Mouse (Mus musculus) heart, embryonic 16.5 days (tissue): ENCODE data around the gene Plk2. TPM values are rescaled to one million over a fixed set of nuclear protein-coding genes. Genes with fewer than 3 reads are reported as not detected.
"Not testable (repeated sequence)": the region's sequence is repeated elsewhere in the genome, so short reads cannot be mapped to it uniquely, and the experiment has no call there.

ENCODE experiments used
- ATAC-seq: fragments of 200-750 bp; cut with Nextera tagmentation; replicated peaks from 2 replicates; pipeline ENCODE4 v1.8.0; 2017; ENCODE audit warnings: moderate number of reproducible peaks; ENCODE audit not compliant: insufficient read depth, low FRiP score; ENCODE audit errors: extremely low read depth
- H3K27ac ChIP-seq: fragments of 300-500 bp; sonication (generic); 2 replicates; pipeline ENCODE4 v1.5.1; 2014; ENCODE audit warnings: mild to moderate bottlenecking, low read length, control low read depth, moderate library complexity
- H3K27me3 ChIP-seq: fragments of 300-500 bp; sonication (generic); 2 replicates; pipeline ENCODE4 v1.6.1; 2014; ENCODE audit warnings: low read length, mixed read lengths; ENCODE audit not compliant: control insufficient read depth, insufficient read depth
- H3K36me3 ChIP-seq: fragments of 300-500 bp; sonication (generic); 2 replicates; pipeline ENCODE4 v1.6.1; 2014; ENCODE audit not compliant: control insufficient read depth, insufficient read depth
- H3K4me1 ChIP-seq: fragments of 300-500 bp; sonication (generic); 2 replicates; pipeline ENCODE4 v1.6.1; 2014; ENCODE audit warnings: low read length, mixed read lengths; ENCODE audit not compliant: control insufficient read depth, insufficient read depth
- H3K4me2 ChIP-seq: fragments of 300-500 bp; sonication (generic); 2 replicates; pipeline ENCODE4 v1.6.1; 2014; ENCODE audit warnings: low read depth, mild to moderate bottlenecking, control low read depth, low read length
- H3K4me3 ChIP-seq: fragments of 300-500 bp; sonication (generic); 2 replicates; pipeline ENCODE4 v1.5.1; 2014; ENCODE audit warnings: mild to moderate bottlenecking, control low read depth, low read length
- H3K9ac ChIP-seq: fragments of 300-500 bp; sonication (generic); 2 replicates; pipeline ENCODE4 v1.6.1; 2014; ENCODE audit warnings: low read length, control low read depth
- H3K9me3 ChIP-seq: fragments of 300-500 bp; sonication (generic); replicated peaks from 2 replicates; pipeline ENCODE4 v1.6.1; 2016; ENCODE audit warnings: low read length; ENCODE audit not compliant: control insufficient read depth
- WGBS: fragments of 180-500 bp; shearing (Covaris S2); extraction: QIAGEN DNeasy Blood & Tissue Kit; methylation state at CpG from one replicate; pipeline ENCODE4 v1.1.7; 2014; 5-methylcytosine and 5-hydroxymethylcytosine counted together
- polyA plus RNA-seq: library from polyadenylated mRNA; unstranded; fragments of >200 nt; fragmentation: Nextera tagmentation; extraction: Ambion mirVana; gene quantifications from 2 replicates; pipeline ENCODE4 v1.2.1, GENCODE M21; 2015

The Plk2 gene
- polyA plus RNA-seq: 88.5 and 99.1 TPM in 2 replicates

GRCm38 (mm10) chr13:110394291-110395178 is at the start of gene Plk2:
Gene Plk2, plus strand, starts transcription at chr13:110395046.
- WGBS: under 1% methylated on average over 71 of the region's 71 CpGs
- H3K9ac ChIP-seq: peak within 1 kb of the TSS; percentile 96
- H3K9me3 ChIP-seq: peaks cover 2% of the 10 kb centered on the region; the same call in 1 of the 2 replicates
- peaks cover 14% of the 10 kb centered on the region for H3K4me1 ChIP-seq
- peak within 1 kb of the TSS; percentile 70 for H3K4me2 ChIP-seq
- H3K36me3 ChIP-seq: peaks cover 20% of the 10 kb centered on the region
- H3K27ac ChIP-seq: peak within 1 kb of the TSS; percentile 89
- H3K27me3 ChIP-seq: no peaks in the 10 kb centered on the region
- ATAC-seq: peak; percentile 95
- peak within 1 kb of the TSS; percentile 77 for H3K4me3 ChIP-seq

- H3K9ac ChIP-seq: no peak overlapping the region
- H3K36me3 ChIP-seq: no peaks in the 10 kb centered on the region
- no peak overlapping the region for H3K4me3 ChIP-seq
- H3K9me3 ChIP-seq: no peaks in the 10 kb centered on the region
- ATAC-seq: no peak
- WGBS: 56% methylated on average over 7 of the region's 7 CpGs
- H3K4me2 ChIP-seq: no peak overlapping the region
- no peak overlapping the region for H3K27ac ChIP-seq
- no peaks in the 10 kb centered on the region for H3K27me3 ChIP-seq
- no peaks in the 10 kb centered on the region for H3K4me1 ChIP-seq
Measured at GRCm38 (mm10) chr13:110346707-110347106, 48.1 kb upstream of the Plk2 start.

GRCm38 (mm10) chr13:110351051-110351450 is 43.8 kb upstream of the Plk2 start:
- no peak overlapping the region for H3K27ac ChIP-seq
- no peak overlapping the region for H3K4me3 ChIP-seq
- H3K27me3 ChIP-seq: no peaks in the 10 kb centered on the region
- H3K9me3 ChIP-seq: no peaks in the 10 kb centered on the region
- ATAC-seq: no peak
- H3K4me1 ChIP-seq: no peaks in the 10 kb centered on the region
- WGBS: 77% methylated on average over 6 of the region's 6 CpGs
- H3K36me3 ChIP-seq: no peaks in the 10 kb centered on the region
- H3K9ac ChIP-seq: no peak overlapping the region
- no peak overlapping the region for H3K4me2 ChIP-seq

GRCm38 (mm10) chr13:110356941-110357340 is 37.9 kb upstream of the Plk2 start, which contains the start of gene Gapt:
Gene Gapt, minus strand, starts transcription at chr13:110357199.
- Histone ChIP-seq H3K4me3 (no peak within 1 kb of the TSS), H3K9ac (no peak within 1 kb of the TSS), H3K9me3 (no peaks in the 10 kb centered on the region), H3K4me2 (no peak within 1 kb of the TSS), H3K4me1 (no peaks in the 10 kb centered on the region), H3K27ac (no peak within 1 kb of the TSS), H3K27me3 (no peaks in the 10 kb centered on the region), H3K36me3 (no peaks in the 10 kb centered on the region)
- no peak for ATAC-seq
- WGBS: 74% methylated on average over 2 of the region's 2 CpGs

GRCm38 (mm10) chr13:110363722-110364121 is 31.1 kb upstream of the Plk2 start:
- Histone ChIP-seq H3K27ac (no peak overlapping the region), H3K9me3 (no peaks in the 10 kb centered on the region), H3K9ac (no peak overlapping the region), H3K4me1 (no peaks in the 10 kb centered on the region), H3K27me3 (no peaks in the 10 kb centered on the region), H3K4me3 (no peak overlapping the region), H3K36me3 (no peaks in the 10 kb centered on the region), H3K4me2 (no peak overlapping the region)
- ATAC-seq: no peak
- 64% methylated on average over 6 of the region's 6 CpGs for WGBS

- H3K4me2 ChIP-seq: no peak overlapping the region
- H3K27ac ChIP-seq: no peak overlapping the region
- H3K9ac ChIP-seq: no peak overlapping the region
- H3K36me3 ChIP-seq: no peaks in the 10 kb centered on the region
- H3K9me3 ChIP-seq: peaks cover under 1% of the 10 kb centered on the region; the same call in 1 of the 2 replicates
- no peak for ATAC-seq
- no peak overlapping the region for H3K4me3 ChIP-seq
- WGBS: 83% methylated on average over 3 of the region's 3 CpGs
- H3K4me1 ChIP-seq: no peaks in the 10 kb centered on the region
- no peaks in the 10 kb centered on the region for H3K27me3 ChIP-seq
Measured at GRCm38 (mm10) chr13:110366477-110366876, 28.4 kb upstream of the Plk2 start.

GRCm38 (mm10) chr13:110367961-110368555 is 26.8 kb upstream of the Plk2 start:
- no peaks in the 10 kb centered on the region for H3K4me1 ChIP-seq
- H3K27me3 ChIP-seq: no peaks in the 10 kb centered on the region
- H3K27ac ChIP-seq: no peak overlapping the region
- no peaks in the 10 kb centered on the region for H3K36me3 ChIP-seq
- no peak overlapping the region for H3K4me3 ChIP-seq
- WGBS: 46% methylated on average over 3 of the region's 3 CpGs
- no peak overlapping the region for H3K9ac ChIP-seq
- no peak overlapping the region for H3K4me2 ChIP-seq
- H3K9me3 ChIP-seq: peaks cover 4% of the 10 kb centered on the region; the same call in 1 of the 2 replicates
- ATAC-seq: no peak

GRCm38 (mm10) chr13:110368556-110369040 is 26.2 kb upstream of the Plk2 start:
- H3K4me3 ChIP-seq, H3K4me2 ChIP-seq, H3K9ac ChIP-seq, H3K9me3 ChIP-seq, H3K27me3 ChIP-seq, H3K36me3 ChIP-seq, ATAC-seq, H3K27ac ChIP-seq, H3K4me1 ChIP-seq: not testable (repeated sequence)
- WGBS: 44% methylated on average over 6 of the region's 6 CpGs

GRCm38 (mm10) chr13:110369673-110370072 is 25.2 kb upstream of the Plk2 start:
- 92% methylated on average over 1 of the region's 1 CpGs for WGBS
- Histone ChIP-seq H3K36me3 (no peaks in the 10 kb centered on the region), H3K9ac (no peak overlapping the region), H3K27ac (no peak overlapping the region), H3K4me2 (no peak overlapping the region), H3K27me3 (no peaks in the 10 kb centered on the region), H3K4me3 (no peak overlapping the region), H3K9me3 (peaks cover 4% of the 10 kb centered on the region; the same call in 1 of the 2 replicates), H3K4me1 (no peaks in the 10 kb centered on the region)
- no peak for ATAC-seq
